Mouse (Mus musculus): ENCODE results near the gene Zfp92. TPM values are rescaled to one million over a fixed set of nuclear protein-coding genes. Genes with fewer than 3 reads are reported as not detected.

Zfp92 gene
- 0.16 TPM for polyA plus RNA-seq (2017; shearing (Covaris generic))

GRCm38 (mm10) chrX:73410880-73411517, at the start of gene Zfp92:
Gene Zfp92, plus strand, starts transcription at chrX:73411096.

DNA sequence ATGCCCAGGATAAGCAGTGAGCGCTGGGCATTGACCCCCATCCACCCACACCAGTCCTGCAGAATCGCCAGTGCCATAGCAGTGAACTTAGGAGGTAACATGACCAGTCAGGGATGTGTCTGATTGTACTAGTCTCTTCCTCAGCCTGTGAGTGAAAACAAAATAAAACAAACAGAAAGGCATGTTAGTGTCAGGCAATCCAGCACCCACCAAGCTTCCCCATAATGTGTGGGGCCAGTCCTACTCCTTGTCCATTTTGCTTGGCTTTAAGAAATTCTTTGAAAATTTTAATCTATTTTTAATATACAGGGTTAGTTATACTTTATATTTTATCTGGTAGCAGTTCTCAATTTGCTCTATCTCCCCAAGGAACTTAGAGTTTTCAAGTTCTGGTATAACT, 12.3 kb upstream of the Zfp92 start, which contains the start of gene Gm18336:
TSS of gene Gm18336 (minus strand) at position 101 of the 400 bp plus-strand sequence.

GRCm38 (mm10) chrX:73435252-73435651, 24.4 kb downstream of the Zfp92 start, which contains the start of gene Trex2:
Gene Trex2, minus strand, starts transcription at chrX:73435344.

GRCm38 (mm10) chrX:73458877-73459392, 48.0 kb downstream of the Zfp92 start, which contains the start of gene Haus7:
Gene Haus7, minus strand, starts transcription at chrX:73459044.

Other genes starting within 250 kb of the Zfp92 start
- gene Spin2d, start 234.1 kb upstream of the Zfp92 start, polyA plus RNA-seq (2017; shearing (Covaris generic)), result not detected
- 11.8 TPM for gene Xlr3b, start 218.9 kb upstream of the Zfp92 start, polyA plus RNA-seq (2017; shearing (Covaris generic))
- gene Xlr4b, start 196.8 kb upstream of the Zfp92 start, polyA plus RNA-seq (2017; shearing (Covaris generic)), result 131 TPM
- 20.3 TPM for gene F8a, start 182.8 kb upstream of the Zfp92 start, polyA plus RNA-seq (2017; shearing (Covaris generic))
- 81.2 TPM for gene Xlr4c, start 168.0 kb upstream of the Zfp92 start, polyA plus RNA-seq (2017; shearing (Covaris generic))
- 0.23 TPM for gene Xlr3c, start 145.7 kb upstream of the Zfp92 start, polyA plus RNA-seq (2017; shearing (Covaris generic))
- not detected for gene Xlr5a, start 118.1 kb upstream of the Zfp92 start, polyA plus RNA-seq (2017; shearing (Covaris generic))
- gene Xlr5c, start 118.1 kb upstream of the Zfp92 start, polyA plus RNA-seq (2017; shearing (Covaris generic)), result not detected
- gene Gm45015, start 74.3 kb upstream of the Zfp92 start, polyA plus RNA-seq (2017; shearing (Covaris generic)), result not detected
- 16.1 TPM for gene Zfp275, start 68.5 kb upstream of the Zfp92 start, polyA plus RNA-seq (2017; shearing (Covaris generic))
- not detected for gene Gm18336, start 12.4 kb upstream of the Zfp92 start, polyA plus RNA-seq (2017; shearing (Covaris generic))
- gene Trex2, start 24.2 kb downstream of the Zfp92 start, polyA plus RNA-seq (2017; shearing (Covaris generic)), result not detected
- 32.3 TPM for gene Haus7, start 47.9 kb downstream of the Zfp92 start, polyA plus RNA-seq (2017; shearing (Covaris generic))
- gene Bgn, start 72.5 kb downstream of the Zfp92 start, polyA plus RNA-seq (2017; shearing (Covaris generic)), result not detected
- gene Atp2b3, start 92.0 kb downstream of the Zfp92 start, polyA plus RNA-seq (2017; shearing (Covaris generic)), result not detected
- 0.74 TPM for gene Dusp9, start 228.3 kb downstream of the Zfp92 start, polyA plus RNA-seq (2017; shearing (Covaris generic))
- gene Pnck, start 249.0 kb downstream of the Zfp92 start, polyA plus RNA-seq (2017; shearing (Covaris generic)), result 1.5 TPM